Mouse (Mus musculus) kidney, adult 11 months (tissue): ENCODE measurements around the gene Snx19.

ENCODE experiments used
- DNase-seq: peaks from one replicate; pipeline ENCODE4 v3.0.0; 2022

The Snx19 gene

DNA sequence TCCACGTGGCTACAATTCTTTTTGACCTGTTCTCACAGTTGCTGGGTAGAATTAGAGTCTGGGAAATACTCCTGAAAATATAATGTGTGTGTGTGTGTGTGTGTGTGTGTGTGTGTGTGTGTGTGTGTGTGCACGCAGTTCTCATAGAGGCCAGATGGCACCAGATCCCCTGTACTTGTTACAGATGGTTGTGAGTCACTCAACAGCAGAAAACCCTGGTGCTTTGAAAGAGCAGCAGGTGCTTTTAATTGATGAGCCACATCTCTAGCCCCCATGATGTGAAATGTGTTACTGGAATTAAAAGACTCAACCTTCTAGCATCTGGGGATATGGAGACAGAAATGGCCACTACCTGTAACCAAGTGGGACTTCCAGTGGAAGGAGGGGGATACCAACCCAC is 58.3 kb downstream of the Snx19 start:
- no peak for DNase-seq

DNA sequence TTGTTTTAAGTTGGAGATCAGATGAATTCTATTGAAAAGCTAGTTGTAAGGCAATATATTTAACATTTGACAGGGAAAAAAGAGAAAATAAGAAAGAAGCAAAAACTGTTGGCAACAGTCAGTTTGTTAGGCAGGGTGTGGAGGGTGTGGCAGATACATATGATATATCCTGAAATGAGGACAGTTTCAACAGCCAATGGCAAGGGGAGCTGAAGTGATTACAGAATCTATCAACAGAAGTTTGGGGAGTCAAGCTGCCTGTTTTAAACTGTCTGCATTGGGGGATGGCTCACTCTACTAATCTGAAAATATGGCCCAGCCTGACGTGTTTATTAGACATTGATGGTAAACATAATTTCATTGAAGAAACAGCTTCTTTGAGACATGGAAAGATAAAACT is 61.5 kb downstream of the Snx19 start:
- DNase-seq, result no peak

DNA sequence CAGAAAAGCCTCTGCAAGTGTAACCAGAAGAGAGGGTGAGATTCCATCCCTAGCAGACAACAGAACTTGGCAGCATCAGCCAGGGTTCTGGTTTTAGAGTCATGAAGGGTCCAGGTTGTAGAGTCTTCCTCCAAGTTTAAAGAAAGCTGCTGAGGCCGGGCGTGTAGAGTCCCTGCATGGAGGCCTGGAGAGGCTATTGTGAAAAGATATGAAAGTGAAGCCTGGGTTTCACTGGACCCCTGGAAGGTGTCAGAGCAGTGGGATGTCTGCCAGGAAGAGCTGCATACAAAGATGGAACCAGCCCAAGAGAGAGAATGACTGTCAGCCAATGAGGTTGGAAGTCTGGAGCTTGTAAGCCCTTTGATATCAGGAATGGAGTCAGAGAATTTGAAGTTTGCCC is 67.5 kb downstream of the Snx19 start:
- DNase-seq, result no peak

DNA sequence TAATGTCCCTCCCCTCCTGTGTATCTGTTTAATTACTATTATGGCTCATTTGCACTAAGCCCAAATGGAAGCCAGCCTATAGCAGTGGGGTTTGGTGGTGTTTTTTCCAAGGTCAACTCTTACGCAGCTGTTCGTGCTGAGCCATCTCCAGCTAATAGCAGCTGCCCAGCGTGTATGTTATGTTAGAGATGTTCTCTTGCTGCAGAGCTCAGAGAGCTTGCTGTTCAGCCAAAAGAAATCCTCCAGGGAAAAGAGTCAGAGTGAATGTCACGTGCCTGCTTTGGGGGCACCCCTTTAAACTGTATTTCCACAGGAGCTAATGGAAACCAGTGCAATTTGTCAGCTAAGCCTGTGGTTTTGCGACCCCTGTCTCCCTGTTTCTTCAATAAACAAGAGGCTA is 82.1 kb downstream of the Snx19 start:
- DNase-seq, result no peak

DNA sequence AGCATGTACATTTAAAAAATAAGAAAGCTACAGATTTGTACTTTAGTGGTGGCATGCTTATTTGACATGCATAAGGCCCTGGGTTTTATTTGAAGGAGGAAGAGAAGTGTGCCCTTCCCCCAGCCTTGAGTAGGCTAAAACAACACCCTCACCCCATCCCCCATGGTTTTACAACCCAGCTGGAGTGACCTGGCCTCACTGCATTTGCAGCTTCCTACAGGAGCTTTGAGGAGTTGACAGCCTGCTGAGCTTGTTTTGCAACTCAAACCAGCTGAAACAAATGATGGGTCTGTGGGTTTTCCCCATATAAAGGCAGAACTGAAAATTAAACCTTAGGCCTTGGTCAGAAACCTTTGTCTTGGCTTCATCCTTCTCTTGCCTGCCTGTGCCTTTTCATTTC is 89.0 kb downstream of the Snx19 start:
- DNase-seq, result no peak
